Mouse (Mus musculus) left cerebral cortex, postnatal 14 days (tissue): Measurements from ENCODE around the gene Fgf11. TPM values are rescaled to one million over a fixed set of nuclear protein-coding genes. Genes with fewer than 3 reads are reported as not detected.

Experiments
- DNase-seq, 2 experiments: peaks; one replicate each; pipeline ENCODE4 v3.0.0; 2021 to 2022; ENCODE audit warnings: low spot score in 2 of 2, mixed read lengths in 1 of 2
- intact Hi-C: fragments of 180-260 bp; cut with DNase I; formaldehyde crosslinking; loops from one replicate; pipeline ENCODE4 v1.15.1; 2025
- total RNA-seq, 2 experiments: library from RNA; stranded (reverse); gene quantifications; 2 replicates each; pipeline ENCODE4 v1.2.3; 2021

Fgf11 gene
- total RNA-seq, 2 experiments from 2014 or later = 15.4 to 20.4 TPM

DNA sequence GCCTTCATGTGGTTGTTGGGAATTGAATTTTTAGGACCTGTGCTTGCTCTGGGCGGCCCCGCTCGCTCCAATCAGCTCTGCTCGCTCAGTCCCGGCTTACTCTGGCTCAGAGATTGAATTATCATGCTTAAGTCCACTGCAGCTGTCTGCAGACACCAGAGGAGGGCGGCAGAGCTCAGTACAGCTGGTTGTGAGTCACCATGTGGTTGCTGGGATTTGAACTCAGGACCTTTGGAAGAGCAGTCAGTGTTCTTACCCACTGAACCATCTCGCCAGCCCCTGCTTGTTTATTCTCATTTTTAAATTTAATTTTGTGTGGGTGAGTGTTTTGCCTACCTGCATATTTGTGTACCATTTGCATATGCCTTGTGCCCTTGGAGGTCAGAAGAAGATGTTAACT, 38.1 kb downstream of the Fgf11 start:
- no peak for DNase-seq
- intact Hi-C loops = no loop called here

DNA sequence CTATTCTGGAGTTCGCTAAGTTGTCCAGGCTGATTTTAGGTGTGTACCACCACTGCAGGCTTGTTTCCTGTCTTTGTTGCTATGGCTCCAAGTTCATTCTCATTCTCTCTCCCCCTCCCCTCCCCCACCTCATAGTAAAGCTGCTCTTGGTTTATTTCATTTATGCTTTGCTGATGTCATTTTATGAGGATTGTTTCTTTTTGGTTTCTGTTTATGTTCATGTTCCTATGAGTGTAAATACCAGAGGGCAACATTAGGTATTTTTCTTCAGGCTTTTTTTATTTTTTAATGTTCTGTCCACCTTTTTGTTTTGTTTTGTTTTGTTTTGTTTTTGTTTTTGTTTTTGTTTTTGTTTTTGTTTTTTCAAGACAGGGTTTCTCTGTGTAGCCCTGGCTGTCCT, 39.8 kb downstream of the Fgf11 start, which contains the start of gene Slc35g3:
Gene Slc35g3 (minus strand): TSS at position 101 of the 400 bp plus-strand sequence.
- no peak for DNase-seq
- intact Hi-C loops = no loop called here

DNA sequence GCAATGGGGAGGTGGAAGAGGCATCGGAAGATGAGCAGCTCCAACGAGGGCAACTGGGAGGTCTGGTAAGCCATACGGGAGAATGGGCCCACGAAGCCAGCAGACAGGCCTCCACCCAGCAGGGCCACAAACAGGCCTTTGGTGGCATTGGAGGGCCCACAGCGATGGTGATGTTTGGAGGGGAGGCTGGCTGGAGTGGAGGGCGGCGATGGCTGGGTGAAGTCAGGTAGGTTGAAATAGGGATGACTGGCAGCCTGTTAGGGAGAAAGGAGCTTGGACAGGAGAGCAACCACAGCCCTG, 40.8 kb downstream of the Fgf11 start:
- DNase-seq = no peak
- intact Hi-C loops = no loop called here

DNA sequence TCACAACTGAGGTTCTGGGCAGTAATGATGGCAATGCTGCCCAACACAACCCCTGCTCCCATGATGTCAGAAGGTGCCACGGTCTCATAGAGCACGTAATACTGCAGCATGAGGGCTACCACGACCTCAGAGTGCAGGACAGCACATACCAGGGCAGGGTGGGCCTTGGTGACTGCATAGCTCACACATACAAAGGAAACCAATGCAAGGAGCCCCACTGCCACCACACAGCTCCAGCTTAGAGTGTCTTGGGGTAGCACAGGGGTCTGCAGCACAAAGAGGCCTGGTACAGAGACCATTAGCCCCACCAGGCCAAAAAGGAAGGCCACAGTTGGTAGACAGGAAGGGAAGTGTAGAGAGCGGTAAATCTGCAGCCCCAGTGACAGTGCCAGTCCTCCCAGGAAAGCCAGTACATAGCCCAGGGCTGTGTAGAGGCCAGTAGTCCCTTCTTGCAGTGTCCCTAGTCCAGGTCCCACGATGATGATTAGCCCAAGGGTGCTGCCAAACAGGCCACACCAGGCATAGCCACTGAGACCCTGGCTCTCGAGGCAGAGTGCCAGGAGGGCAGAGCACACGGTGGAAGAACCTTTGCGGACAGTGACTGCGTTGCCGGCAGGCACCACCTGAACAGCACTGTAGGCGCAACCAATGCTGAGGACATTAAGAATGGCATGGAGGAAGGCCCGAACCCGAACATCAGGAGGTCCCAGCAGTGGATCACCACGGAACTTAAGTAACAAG, 41.3 kb downstream of the Fgf11 start:
- intact Hi-C loops = no loop called here
- no peak for DNase-seq

DNA sequence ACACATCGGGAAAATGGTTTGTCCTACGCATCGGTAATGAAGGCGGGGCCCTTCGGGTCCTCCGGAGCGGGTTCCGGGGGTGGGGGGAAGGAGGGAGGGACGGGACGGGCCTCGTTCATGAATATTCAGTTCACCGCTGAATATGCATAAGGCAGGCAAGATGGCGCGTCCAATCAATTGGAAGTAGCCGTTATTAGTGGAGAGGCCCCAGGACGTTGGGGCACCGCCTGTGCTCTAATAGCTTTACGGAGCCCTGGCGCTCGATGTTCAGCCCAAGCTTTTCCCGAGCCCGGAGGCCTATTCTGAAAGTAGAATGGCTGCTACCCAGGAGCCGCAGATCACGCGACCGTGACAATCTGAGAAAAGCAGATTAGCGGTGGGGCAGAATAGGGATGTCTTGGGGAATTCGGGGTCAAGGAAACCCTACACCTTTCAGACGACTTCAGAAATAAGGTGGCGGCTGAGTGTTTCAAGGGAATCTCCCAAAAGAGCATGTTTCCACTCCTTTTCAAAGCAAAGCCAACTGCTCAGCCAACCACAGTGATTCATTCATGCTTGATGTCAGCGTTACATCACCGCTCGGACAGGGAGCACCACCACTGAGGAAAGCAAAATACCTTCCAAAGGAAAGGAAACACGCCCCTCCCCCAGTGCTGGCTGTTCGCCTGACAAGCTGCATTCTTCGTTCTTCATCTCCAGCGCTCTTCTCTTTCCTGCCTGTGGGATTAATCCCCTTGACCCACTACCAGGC, 42.5 kb downstream of the Fgf11 start:
- peak; percentile 85 to 90 for DNase-seq
- intact Hi-C loops = loop anchor here (2.0 to 5.0 kb wide), 3 partner anchors 76 to 102 kb away; partner anchors contain the start of genes Nlgn2, Senp3, Sox15 and Tmem256

DNA sequence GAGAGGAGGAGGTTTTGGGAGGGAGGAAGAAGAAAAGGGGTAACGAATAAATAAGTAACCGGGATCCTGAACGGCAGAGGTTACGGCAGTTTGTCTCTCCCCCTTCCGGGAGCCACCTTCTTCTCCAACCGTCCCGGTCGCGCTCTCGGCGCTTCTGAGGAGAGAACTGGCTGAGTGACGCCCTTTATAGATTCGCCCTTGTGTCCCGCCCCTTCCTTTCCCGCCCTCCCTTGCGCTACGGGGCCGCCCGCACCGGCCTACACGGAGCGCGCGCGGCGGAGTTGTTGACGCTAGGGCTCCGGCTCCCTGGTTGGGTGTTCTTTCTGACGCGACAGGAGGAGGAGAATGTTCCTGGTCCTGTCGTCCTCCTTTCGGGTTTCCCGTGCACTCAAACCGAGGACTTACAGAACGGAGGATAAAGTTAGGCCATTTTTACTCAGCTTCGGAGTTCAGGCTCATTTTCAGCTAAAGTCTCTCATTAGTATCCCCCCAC, 43.1 kb downstream of the Fgf11 start, which contains the start of gene Polr2a:
Gene Polr2a (minus strand): TSS at position 160 of the 493 bp plus-strand sequence.
- intact Hi-C loops = loop anchor here (2.0 to 5.0 kb wide), 3 partner anchors 76 to 101 kb away; partner anchors contain the start of genes Nlgn2, Senp3, Sox15 and Tmem256
- DNase-seq = peak; percentile 97 to 99

DNA sequence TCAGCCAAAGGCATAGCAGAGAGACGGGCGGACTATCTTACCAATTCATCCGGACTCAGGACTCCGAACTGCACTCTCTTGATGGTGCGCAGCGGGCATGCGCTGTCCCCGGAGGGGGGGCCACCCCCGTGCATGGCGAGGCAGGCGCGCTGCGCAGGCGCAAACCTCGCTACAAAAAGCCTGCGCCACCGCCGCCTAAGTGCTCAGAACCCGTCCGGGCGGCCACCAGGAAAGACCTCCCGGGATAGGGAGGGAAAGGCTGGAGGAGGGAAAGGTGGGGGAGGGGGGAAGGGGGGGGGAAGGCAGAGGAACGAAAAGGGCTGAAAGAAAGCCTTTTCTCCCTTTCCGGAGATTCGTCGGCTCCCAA, 43.6 kb downstream of the Fgf11 start:
- peak; percentile 96 to 97 for DNase-seq
- intact Hi-C loops = loop anchor here (2.0 to 5.0 kb wide), 3 partner anchors 75 to 101 kb away; partner anchors contain the start of genes Nlgn2, Senp3, Sox15 and Tmem256

DNA sequence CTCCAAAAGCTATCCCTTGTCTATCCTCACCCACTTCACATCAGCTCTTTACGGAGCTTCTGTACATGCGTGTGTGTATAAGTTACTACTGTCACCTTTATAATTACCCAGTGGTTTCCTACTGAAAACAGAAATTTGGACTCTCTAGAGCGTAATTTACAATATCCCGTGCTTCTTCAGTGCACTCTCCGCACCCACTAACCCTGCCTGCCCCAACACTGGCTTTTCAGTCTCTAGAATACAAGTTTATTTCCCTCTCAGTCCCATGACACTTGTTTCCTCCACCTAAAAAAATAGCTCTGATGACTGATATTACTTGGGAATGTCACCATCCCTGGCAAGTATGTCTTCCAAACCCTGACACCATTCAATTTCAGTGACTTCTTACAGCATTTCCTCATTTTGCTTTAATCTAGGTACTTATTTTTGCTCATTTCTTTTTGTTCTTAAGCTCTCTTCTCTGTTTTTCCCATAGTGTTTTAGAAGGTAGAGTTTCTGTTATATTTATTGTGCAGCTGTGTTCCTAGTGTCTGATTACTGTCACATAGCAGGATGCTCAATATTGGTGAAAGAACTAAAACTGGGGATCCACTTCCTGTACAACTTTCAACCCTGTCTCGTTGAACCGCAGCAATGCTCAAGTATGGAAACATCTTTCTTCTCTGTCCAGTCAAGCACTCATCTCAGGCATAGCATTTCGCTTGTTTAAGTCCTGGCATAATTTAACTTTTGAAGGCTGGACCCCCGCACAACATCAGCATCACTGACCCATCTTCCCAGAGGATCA, 44.2 kb downstream of the Fgf11 start:
- intact Hi-C loops = loop anchor here (2.0 to 5.0 kb wide), 3 partner anchors 75 to 100 kb away; partner anchors contain the start of genes Nlgn2, Senp3, Sox15 and Tmem256
- no peak for DNase-seq

DNA sequence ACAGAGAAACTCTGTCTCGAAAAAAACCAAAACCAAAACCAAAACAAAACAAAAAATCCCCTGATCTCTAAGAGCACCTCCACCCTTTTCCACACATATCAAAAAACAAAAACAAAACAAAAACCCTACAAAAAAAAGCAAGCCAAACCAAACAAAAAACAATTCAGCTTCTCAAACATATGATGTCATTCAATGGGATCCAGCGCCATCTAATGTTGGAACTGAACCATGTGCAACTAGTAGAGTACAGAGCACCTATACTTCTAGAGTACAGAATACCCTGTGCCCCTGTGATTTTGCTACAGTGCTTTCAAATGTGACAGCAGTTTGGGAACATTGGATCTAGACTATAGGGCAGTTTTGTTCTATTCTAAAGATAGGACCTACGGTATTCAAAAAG, 47.0 kb downstream of the Fgf11 start:
- intact Hi-C loops = loop anchor here (5.0 kb wide), 2 partner anchors 83 to 97 kb away; partner anchors contain the start of genes Nlgn2, Sox15 and Tmem256
- DNase-seq = no peak

DNA sequence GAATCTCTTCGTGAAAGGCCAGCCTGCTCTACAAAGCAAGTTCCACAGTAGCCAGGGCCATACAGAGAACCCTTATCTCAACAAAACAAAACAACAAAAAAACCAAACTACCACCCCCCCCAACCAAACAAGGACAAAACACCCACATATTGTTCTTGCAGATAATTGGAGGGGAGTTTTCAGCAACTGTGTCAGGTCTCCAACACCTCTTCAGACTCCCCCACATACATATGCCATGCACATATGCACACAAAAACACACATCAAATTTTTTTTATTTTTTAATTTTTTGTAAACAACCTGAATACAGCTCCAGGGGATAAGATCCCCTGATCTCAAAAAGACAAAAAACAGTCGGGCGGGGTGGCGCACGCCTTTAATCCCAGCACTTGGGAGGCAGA, 47.4 kb downstream of the Fgf11 start:
- no peak for DNase-seq
- intact Hi-C loops = no loop called here

DNA sequence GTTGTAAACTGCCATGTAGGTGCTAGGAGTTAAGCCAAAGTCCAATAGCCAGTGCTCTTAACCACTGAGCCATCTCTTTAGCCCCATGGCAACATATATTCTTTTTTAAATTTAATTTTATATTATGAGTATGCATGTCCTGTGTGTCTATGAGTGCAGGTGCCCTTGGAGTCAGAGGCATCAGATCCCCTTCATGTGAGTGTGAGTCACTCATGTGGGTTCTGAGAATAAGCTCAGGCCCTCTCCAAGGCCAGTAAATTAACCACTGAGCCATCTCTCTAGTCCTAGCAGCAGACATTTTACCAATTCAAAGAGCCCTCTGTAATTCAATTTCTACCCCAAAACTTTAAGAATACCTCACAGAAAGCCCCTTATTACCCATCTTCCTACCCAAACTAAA, 49.0 kb downstream of the Fgf11 start:
- intact Hi-C loops = no loop called here
- no peak for DNase-seq

DNA sequence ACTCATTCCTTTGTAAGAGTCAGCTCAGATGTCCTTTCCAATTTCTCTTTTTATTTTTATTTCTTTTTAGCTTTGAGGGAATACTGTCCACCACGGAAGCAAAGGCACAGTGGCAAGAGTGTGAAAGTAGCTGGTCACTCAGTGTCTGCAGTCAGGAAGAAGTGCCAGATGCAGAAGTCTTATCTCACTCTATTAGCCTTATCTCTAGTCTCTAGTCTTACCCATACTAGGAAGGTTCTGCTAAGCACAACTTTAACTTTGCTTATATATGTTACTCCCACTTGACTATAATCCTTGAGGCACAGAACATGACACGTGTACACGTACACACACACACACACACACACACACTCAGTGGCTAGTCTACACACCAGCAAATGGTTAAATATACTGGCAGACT, 50.0 kb downstream of the Fgf11 start:
- no peak for DNase-seq
- intact Hi-C loops = no loop called here

Other genes with a start within 250 kb of the Fgf11 start
- 100 to 1,000 TPM in 1 of 2 experiments, 10 to 100 TPM in 1; 71.8 to 100 TPM for gene Efnb3, start 241.7 kb downstream of the Fgf11 start, total RNA-seq
- gene Wrap53, start 221.6 kb downstream of the Fgf11 start, total RNA-seq = 1 to 10 TPM; 6.9 to 8.3 TPM
- 10 to 100 TPM; 21.2 to 21.9 TPM for gene Trp53, start 221.5 kb downstream of the Fgf11 start, total RNA-seq
- 100 to 1,000 TPM; 451 to 452 TPM for gene Atp1b2, start 195.9 kb downstream of the Fgf11 start, total RNA-seq
- not detected for gene Shbg, start 184.0 kb downstream of the Fgf11 start, total RNA-seq
- 10 to 100 TPM in 1 of 2 experiments, 1 to 10 TPM in 1; 9.9 to 10.2 TPM for gene Sat2, start 179.8 kb downstream of the Fgf11 start, total RNA-seq
- gene Fxr2, start 168.9 kb downstream of the Fgf11 start, total RNA-seq = 100 to 1,000 TPM; 107 TPM
- gene Sox15, start 146.5 kb downstream of the Fgf11 start, total RNA-seq = not detected
- 10 to 100 TPM; 77.6 to 83.7 TPM for gene Mpdu1, start 139.2 kb downstream of the Fgf11 start, total RNA-seq
- 10 to 100 TPM; 13.5 to 13.8 TPM for gene Cd68, start 135.7 kb downstream of the Fgf11 start, total RNA-seq
- gene Eif4a1, start 129.4 kb downstream of the Fgf11 start, total RNA-seq = 100 to 1,000 TPM; 368 to 371 TPM
- 100 to 1,000 TPM in 1 of 2 experiments, 10 to 100 TPM in 1; 91.5 to 102 TPM for gene Senp3, start 119.8 kb downstream of the Fgf11 start, total RNA-seq
- gene Tnfsf13, start 116.1 kb downstream of the Fgf11 start, total RNA-seq = 1 to 10 TPM; 1.7 to 2.0 TPM
- 1 to 10 TPM; 5.8 to 7.6 TPM for gene Tnfsf12, start 106.0 kb downstream of the Fgf11 start, total RNA-seq
- gene Tnfsfm13, start 105.8 kb downstream of the Fgf11 start, total RNA-seq = under 1 TPM; 0.81 to 0.95 TPM
- 10 to 100 TPM; 54.3 to 54.4 TPM for gene Polr2a, start 43.2 kb downstream of the Fgf11 start, total RNA-seq
- not detected for gene Slc35g3, start 39.9 kb downstream of the Fgf11 start, total RNA-seq
- gene Zbtb4, start 35.9 kb downstream of the Fgf11 start, total RNA-seq = 10 to 100 TPM; 71.1 to 86.9 TPM
- under 1 TPM; 0.76 to 0.79 TPM for gene Chrnb1, start 5.9 kb downstream of the Fgf11 start, total RNA-seq
- gene Tmem102, start 3.8 kb upstream of the Fgf11 start, total RNA-seq = not detected
- not detected for gene Gm39566, start 13.4 kb upstream of the Fgf11 start, total RNA-seq
- gene Spem2, start 16.6 kb upstream of the Fgf11 start, total RNA-seq = not detected
- under 1 TPM in 1 of 2 experiments, not detected in 1; 0.32 TPM for gene Spem1, start 20.3 kb upstream of the Fgf11 start, total RNA-seq
- 100 to 1,000 TPM; 277 to 281 TPM for gene Nlgn2, start 35.9 kb upstream of the Fgf11 start, total RNA-seq
- gene Tmem256, start 36.7 kb upstream of the Fgf11 start, total RNA-seq = 100 to 1,000 TPM; 160 to 167 TPM
- 10 to 100 TPM; 19.5 to 22.3 TPM for gene Plscr3, start 44.5 kb upstream of the Fgf11 start, total RNA-seq
- not detected for gene Tnk1, start 56.9 kb upstream of the Fgf11 start, total RNA-seq
- not detected for gene Tmem95, start 76.2 kb upstream of the Fgf11 start, total RNA-seq
- gene Kctd11, start 79.5 kb upstream of the Fgf11 start, total RNA-seq = 1 to 10 TPM in 1 of 2 experiments, under 1 TPM in 1; 0.86 to 1.4 TPM
- not detected for gene Acap1, start 93.7 kb upstream of the Fgf11 start, total RNA-seq
- gene 2810408A11Rik, start 99.1 kb upstream of the Fgf11 start, total RNA-seq = under 1 TPM in 1 of 2 experiments, not detected in 1; 0.38 TPM
- gene Neurl4, start 99.2 kb upstream of the Fgf11 start, total RNA-seq = 100 to 1,000 TPM; 121 to 125 TPM
- gene Gps2, start 112.0 kb upstream of the Fgf11 start, total RNA-seq = 10 to 100 TPM; 24.9 to 26.0 TPM
- gene Eif5a, start 120.1 kb upstream of the Fgf11 start, total RNA-seq = 100 to 1,000 TPM; 468 to 473 TPM
- gene Ybx2, start 133.9 kb upstream of the Fgf11 start, total RNA-seq = 10 to 100 TPM in 1 of 2 experiments, 1 to 10 TPM in 1; 8.4 to 11.3 TPM
- 1 to 10 TPM; 1.9 to 2.4 TPM for gene Slc2a4, start 146.3 kb upstream of the Fgf11 start, total RNA-seq
- gene Cldn7, start 162.9 kb upstream of the Fgf11 start, total RNA-seq = not detected
- 100 to 1,000 TPM; 115 TPM for gene Ctdnep1, start 179.3 kb upstream of the Fgf11 start, total RNA-seq
- 100 to 1,000 TPM; 103 to 107 TPM for gene Elp5, start 180.7 kb upstream of the Fgf11 start, total RNA-seq
- 100 to 1,000 TPM; 213 to 217 TPM for gene Gabarap, start 189.3 kb upstream of the Fgf11 start, total RNA-seq
- 10 to 100 TPM; 39.2 to 40.2 TPM for gene Phf23, start 193.9 kb upstream of the Fgf11 start, total RNA-seq
- 10 to 100 TPM; 27.3 to 30.0 TPM for gene Dvl2, start 198.7 kb upstream of the Fgf11 start, total RNA-seq
- gene Acadvl, start 213.6 kb upstream of the Fgf11 start, total RNA-seq = 10 to 100 TPM; 50.7 to 53.6 TPM
- 1,000 to 10,000 TPM in 1 of 2 experiments, 100 to 1,000 TPM in 1; 1,000 to 1,075 TPM for gene Dlg4, start 215.1 kb upstream of the Fgf11 start, total RNA-seq